Mouse (Mus musculus) macrophage (primary cell): ENCODE measurements around the gene Cadm1. TPM values are rescaled to one million over a fixed set of nuclear protein-coding genes. Genes with fewer than 3 reads are reported as not detected.
A peak's percentile ranks its signal among the peaks of the same experiment; 100 is the strongest.

Source experiments
- H3K27ac ChIP-seq: fragments of 350-480 bp; formaldehyde crosslinking; 2 replicates; pipeline ENCODE4 v1.9.0; 2021
- H3K36me3 ChIP-seq: fragments of 350-480 bp; formaldehyde crosslinking; 2 replicates; pipeline ENCODE4 v1.9.0; 2021; ENCODE audit errors: inconsistent target
- H3K4me3 ChIP-seq: fragments of 350-480 bp; formaldehyde crosslinking; 2 replicates; pipeline ENCODE4 v1.9.0; 2021; ENCODE audit errors: inconsistent target
- H3K79me2 ChIP-seq: fragments of 350-480 bp; formaldehyde crosslinking; 2 replicates; pipeline ENCODE4 v1.9.0; 2021; ENCODE audit errors: inconsistent target
- WGBS: methylation state at CpG from one replicate; pipeline ENCODE4 v1.1.7; 2026; ENCODE audit warnings: inconsistent platforms; ENCODE audit not compliant: missing documents; 5-methylcytosine and 5-hydroxymethylcytosine counted together
- polyA plus RNA-seq: library from polyadenylated mRNA; stranded (reverse); fragments of 250-400 nt; gene quantifications from 3 replicates; pipeline ENCODE4 v1.2.4, GENCODE M21; 2018; ENCODE audit warnings: inconsistent platforms

The Cadm1 gene
- polyA plus RNA-seq, 1 experiment from 2014 or later, result 31.2 TPM

DNA sequence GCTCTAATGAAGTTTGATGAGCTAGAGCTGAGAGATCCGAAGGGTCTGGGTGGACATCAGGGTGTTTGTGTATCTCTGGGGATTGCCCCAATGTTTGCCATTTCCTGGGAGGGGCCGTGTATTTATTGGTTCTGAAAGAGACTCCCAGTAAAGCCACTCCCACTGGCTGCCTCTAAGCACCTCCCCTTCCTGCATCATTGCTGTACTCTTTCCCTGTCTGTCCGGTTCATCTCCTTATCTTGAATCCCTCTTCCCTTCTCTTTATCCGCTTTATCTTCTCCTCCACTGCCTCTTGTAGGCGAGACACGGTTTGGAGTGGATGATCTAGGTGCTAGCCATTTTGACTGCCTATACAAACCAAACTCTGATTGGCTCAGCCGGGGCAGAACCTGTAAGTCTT, 41.5 kb downstream of the Cadm1 start:
- no peak overlapping the region for H3K27ac ChIP-seq
- 90% methylated on average over 7 of the region's 7 CpGs for WGBS
- peaks cover 21% of the 10 kb centered on the region for H3K79me2 ChIP-seq
- H3K36me3 ChIP-seq, result no peaks in the 10 kb centered on the region
- no peak overlapping the region for H3K4me3 ChIP-seq

DNA sequence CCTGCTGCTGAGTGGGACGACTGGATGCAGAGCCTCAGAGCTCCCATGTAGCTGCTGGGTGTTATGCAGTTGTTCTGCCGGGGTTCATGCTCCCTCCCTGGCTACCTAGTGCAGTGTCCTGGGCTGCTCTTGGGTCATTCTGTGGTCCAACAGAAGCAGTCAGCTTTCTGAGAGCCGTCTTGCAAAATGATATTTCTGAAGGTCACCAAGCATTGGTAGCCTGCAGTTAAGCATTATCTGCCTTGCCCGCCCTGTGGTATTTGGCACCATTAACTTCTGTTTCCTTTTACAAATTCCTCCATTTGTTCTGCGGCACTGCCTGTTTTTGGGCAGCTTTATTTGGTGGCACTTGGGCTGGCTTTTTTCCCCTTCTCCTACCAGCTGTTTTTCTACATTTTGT, 42.2 kb downstream of the Cadm1 start:
- no peaks in the 10 kb centered on the region for H3K36me3 ChIP-seq
- WGBS, result 56% methylated on average over 5 of the region's 5 CpGs
- H3K79me2 ChIP-seq, result peaks cover 18% of the 10 kb centered on the region; the same call in 1 of the 2 replicates
- H3K4me3 ChIP-seq, result no peak overlapping the region
- no peak overlapping the region for H3K27ac ChIP-seq

DNA sequence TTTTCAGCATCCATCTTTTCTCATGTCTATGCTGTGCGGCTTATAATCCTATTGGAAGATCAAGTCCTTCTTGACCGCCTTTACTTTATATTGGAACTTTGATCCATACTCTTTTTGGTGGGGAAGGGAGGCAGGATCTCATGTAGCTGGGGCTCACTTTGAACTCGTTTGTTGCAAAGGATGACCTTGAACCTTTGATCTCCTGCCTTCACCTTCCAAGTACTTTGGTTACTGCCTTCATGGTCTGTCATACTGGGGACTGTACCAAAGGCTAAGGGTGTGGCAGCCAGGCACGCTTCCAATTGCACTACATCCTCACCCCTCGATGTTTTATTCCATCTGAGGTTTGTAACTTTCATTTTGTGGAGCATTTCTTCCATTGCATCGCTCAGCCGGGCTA, 43.5 kb downstream of the Cadm1 start:
- no peak overlapping the region for H3K27ac ChIP-seq
- H3K4me3 ChIP-seq, result no peak overlapping the region
- peaks cover 7% of the 10 kb centered on the region; the same call in 1 of the 2 replicates for H3K79me2 ChIP-seq
- WGBS, result 90% methylated on average over 7 of the region's 7 CpGs
- H3K36me3 ChIP-seq, result no peaks in the 10 kb centered on the region

DNA sequence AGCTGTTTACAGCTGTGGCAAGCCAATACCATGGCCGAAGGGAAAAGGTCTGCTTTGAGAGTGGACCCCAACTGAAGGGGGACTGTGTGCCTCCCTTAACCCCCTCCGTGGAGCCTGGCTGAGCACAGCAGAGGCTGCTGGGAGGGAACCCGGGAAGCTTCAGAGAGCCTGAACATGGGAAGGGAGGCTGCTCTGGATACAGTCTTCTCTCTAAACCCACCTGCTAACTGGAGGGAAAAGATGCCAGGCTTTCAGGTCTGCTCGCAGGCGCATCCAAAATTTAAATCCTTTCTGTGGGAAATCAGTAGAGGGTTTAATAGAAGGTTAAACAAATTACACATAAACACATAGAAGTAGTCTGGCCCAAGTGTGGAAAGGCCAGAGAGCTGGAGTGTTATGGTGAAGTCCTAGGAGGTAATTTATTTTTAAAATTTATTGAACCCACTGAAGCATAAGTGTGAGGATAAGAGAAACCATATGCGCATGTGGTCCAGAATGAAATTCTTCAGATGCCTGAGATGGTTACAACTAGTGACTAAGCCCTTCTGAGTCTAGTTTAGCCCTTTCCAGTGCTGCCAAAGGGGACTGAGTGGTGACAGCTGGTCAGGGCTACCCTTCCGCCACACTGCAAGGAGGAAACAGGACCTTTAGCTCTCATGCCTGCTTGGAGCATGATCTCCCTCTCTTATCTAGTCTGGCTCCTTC, 44.9 kb downstream of the Cadm1 start:
- no peak overlapping the region for H3K4me3 ChIP-seq
- H3K27ac ChIP-seq, result no peak overlapping the region
- WGBS, result 87% methylated on average over 7 of the region's 7 CpGs
- peaks cover 15% of the 10 kb centered on the region; the same call in 1 of the 2 replicates for H3K79me2 ChIP-seq
- no peaks in the 10 kb centered on the region for H3K36me3 ChIP-seq

DNA sequence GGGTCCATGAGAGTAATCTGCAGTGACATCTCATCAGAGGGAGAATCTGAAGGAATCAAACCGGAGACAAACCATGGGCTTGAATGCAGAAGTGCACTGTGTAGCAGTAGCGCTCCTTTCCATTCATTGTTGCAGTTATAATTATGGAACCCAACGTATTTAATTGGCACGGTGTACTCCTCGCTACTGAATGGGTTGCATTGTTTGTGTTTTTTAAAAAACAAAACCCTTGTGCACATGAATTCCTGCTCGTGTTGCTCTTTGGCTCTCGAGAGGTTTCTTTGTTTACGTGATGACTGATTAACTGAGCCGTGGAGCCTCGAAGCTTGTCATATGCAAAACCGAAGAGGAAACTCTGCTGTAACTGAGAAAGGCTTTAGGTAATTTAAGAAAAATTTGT, 45.8 kb downstream of the Cadm1 start:
- Histone ChIP-seq H3K36me3 (no peaks in the 10 kb centered on the region), H3K4me3 (no peak overlapping the region), H3K27ac (no peak overlapping the region), H3K79me2 (peaks cover 18% of the 10 kb centered on the region; the same call in 1 of the 2 replicates)
- WGBS, result 93% methylated on average over 11 of the region's 11 CpGs

DNA sequence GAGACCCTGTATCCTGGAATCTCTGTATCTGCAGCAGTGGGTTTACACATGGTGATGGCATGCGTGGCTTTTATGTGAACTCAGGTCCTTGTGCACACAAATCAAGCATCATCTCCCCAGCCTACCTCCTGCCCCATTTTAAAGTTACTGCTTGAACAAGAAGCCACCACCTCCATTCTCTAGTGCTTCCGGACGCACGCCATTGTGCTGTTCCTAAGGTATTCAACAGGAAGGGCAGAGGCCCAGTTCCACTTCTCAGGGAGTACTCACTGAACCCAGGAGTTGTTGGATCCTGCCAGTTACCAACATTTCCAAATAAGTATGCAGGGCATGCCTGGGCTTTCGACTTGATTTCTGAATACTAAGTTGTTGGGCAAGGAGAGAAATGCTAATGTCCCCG, 49.5 kb downstream of the Cadm1 start:
- no peaks in the 10 kb centered on the region for H3K36me3 ChIP-seq
- no peak overlapping the region for H3K4me3 ChIP-seq
- H3K79me2 ChIP-seq, result peaks cover 43% of the 10 kb centered on the region
- WGBS, result 96% methylated on average over 6 of the region's 6 CpGs
- H3K27ac ChIP-seq, result no peak overlapping the region

DNA sequence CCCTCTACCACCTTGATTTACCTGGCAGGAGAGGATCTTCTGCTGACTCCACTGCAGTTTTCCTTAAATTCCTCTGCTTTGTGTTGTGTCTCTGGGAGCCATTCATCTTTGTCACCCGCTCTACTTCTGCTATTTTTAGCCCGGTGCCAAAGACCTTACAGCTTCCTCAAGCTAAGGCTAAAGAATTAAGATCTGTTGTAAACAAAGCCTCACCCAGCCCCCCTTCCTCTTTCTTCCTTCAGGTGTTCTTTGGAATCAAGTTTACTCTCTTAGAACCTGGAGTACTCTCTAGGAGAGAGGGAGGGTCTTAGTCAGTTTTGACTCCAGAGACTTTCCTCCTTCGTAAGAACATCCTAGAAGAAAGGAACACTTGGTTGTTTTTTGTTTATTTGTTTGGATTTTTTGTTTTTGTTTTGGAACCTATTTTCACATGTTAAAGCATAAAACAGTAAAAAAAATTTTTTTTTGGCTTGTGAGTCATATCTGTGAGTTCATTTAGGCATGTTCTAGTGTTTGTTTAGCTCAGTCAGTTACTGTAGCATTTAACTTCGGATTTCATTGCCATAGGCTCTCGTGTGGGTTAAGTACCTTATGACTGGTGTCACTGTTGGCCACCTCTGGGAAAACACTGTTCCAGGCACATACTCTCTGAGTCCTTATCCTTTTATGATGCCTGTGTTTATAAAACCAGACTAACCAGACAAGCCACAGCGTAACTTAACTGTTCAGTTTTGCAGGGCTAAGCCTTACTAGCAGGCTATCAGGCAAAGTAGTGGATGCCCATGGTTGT, 51.8 kb downstream of the Cadm1 start:
- Histone ChIP-seq H3K27ac (no peak overlapping the region), H3K4me3 (no peak overlapping the region), H3K79me2 (peaks cover 55% of the 10 kb centered on the region), H3K36me3 (no peaks in the 10 kb centered on the region)
- 64% methylated on average over 6 of the region's 6 CpGs for WGBS

DNA sequence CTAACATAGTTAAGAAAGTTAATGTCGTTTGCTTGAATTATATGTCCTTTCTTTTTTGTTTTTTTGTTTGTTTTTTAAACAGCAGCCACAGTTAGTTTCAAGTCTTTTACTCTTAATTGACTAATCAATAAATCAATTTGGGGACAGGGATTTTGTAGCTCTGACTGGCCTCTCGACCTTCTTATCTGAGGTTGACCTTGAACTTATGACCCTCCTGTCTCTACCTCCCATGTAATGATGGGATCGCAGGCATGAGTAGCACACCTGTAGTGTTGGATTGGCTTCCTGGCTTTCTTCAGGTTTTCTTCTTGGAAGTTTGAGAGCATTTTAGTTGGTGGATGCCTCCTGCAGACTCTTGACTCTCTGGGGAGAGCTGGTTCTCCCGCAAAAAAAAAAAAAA, 53.3 kb downstream of the Cadm1 start:
- Histone ChIP-seq H3K79me2 (peaks cover 69% of the 10 kb centered on the region), H3K27ac (no peak overlapping the region), H3K4me3 (no peak overlapping the region), H3K36me3 (no peaks in the 10 kb centered on the region)
- WGBS, result 86% methylated on average over 3 of the region's 4 CpGs

DNA sequence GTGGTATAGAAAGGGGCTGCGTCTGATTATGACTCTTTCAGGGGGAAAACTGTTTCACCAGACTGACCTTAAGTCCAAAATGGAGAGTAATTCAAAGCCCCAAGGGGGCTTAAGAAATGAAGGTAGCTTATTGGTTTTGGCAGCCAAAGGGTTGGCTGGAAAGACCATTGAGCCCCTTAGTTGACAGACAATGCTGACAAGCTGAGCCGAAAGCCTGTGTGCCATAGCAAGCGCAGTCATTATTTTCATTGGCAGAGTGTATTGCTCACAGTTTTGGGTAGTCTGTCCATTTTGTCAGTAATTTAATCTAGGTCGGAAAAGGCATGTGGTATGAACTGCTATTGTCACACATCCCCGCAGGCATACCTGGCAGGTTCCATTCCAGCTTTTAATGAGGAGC, 56.2 kb downstream of the Cadm1 start:
- Histone ChIP-seq H3K27ac (no peak overlapping the region), H3K36me3 (no peaks in the 10 kb centered on the region), H3K79me2 (peaks cover 81% of the 10 kb centered on the region), H3K4me3 (no peak overlapping the region)
- 89% methylated on average over 5 of the region's 5 CpGs for WGBS

DNA sequence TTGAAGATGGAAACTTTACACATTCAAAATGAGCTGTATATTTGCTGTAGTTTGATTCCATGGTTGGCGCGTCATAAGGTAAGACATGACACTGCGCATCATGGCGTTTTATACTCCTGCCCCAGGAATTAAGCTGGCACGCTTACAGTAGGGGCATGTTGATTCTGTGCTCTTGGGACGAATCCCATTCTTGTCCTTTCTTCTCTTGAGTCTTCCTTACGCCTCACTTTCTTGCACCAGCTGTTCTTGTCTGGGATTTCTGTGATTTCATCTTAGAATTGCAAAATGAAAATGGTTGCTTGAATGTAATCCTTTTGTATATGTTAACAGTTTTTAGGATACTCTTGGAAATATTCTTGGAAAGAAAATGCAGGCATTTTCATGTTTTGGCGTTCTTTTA, 56.9 kb downstream of the Cadm1 start:
- Histone ChIP-seq H3K36me3 (no peaks in the 10 kb centered on the region), H3K79me2 (peaks cover 84% of the 10 kb centered on the region), H3K27ac (no peak overlapping the region), H3K4me3 (no peak overlapping the region)
- 95% methylated on average over 8 of the region's 8 CpGs for WGBS

DNA sequence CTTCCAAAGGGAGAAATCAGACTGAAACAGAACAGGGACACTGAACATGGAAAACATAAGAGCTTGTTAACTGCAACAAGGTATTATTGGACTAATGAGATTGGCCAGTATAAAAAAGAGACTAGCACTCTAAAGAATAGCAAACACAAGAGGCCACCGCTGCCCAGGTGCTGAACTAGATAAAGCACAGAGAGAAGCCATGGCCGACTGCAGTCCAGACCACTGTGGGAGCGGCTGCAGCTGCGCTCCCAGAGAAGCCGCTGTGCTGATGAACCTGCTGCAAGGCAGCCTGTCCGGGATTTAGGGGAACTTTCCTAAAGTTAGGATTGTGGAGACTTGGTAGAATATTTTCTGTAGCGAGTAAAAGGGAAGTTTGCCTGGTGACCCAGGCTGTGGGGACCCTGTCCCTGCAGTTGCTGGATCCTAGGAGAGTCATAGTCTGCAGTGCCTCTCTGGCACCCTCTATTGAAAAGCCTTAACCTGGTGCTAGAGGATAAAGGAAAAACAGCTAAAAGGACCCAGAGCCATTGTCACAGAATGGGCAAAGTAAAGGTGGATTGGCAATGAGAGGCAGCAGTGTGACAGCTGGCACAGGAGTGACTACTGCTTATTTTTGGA, 57.7 kb downstream of the Cadm1 start:
- H3K79me2 ChIP-seq, result peaks cover 84% of the 10 kb centered on the region
- H3K27ac ChIP-seq, result no peak overlapping the region
- no peak overlapping the region for H3K4me3 ChIP-seq
- WGBS, result 46% methylated on average over 7 of the region's 7 CpGs
- no peaks in the 10 kb centered on the region for H3K36me3 ChIP-seq

DNA sequence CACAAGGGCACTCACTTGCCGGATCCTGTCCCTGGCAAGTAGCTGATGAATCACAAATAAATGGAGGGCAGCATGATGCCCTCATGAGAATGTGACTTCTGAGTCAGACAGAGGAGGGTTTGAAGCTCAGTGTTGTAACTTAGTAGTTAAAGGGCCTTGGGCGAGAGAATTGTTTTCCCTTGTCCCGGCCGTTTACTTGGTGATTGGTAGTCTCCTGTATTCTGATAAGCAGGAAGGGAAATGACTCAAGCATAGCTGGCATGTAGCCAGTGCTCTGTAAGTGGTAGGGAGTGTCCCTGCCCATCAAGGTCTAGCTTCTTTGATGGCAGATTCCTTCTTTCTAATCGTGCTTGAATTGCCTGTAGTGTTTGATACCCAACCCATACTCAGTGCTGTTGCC, 59.9 kb downstream of the Cadm1 start:
- peaks cover 87% of the 10 kb centered on the region for H3K79me2 ChIP-seq
- H3K4me3 ChIP-seq, result no peak overlapping the region
- H3K27ac ChIP-seq, result peak overlapping the region; percentile 52
- no peaks in the 10 kb centered on the region for H3K36me3 ChIP-seq
- WGBS, result 30% methylated on average over 5 of the region's 5 CpGs

DNA sequence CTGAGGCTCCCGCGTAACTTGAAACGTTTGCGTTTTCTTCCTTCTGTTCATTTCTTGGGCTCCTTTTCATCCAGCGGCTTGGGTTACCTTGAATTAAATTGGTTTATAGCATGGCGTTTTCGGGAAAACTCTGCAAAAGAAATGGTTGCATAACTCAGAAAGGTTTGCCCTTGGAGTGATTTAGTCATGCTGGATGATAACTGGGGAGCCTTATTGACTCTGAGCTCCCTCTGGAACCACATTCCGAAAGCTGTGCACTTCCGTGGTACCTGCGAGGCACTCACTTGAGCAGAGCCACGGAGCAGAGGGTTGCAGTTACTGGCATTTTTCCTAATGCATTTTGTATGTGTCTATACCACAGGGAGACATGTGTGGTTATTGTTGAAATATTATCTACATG, 71.6 kb downstream of the Cadm1 start:
- H3K36me3 ChIP-seq, result no peaks in the 10 kb centered on the region
- 94% methylated on average over 11 of the region's 11 CpGs for WGBS

DNA sequence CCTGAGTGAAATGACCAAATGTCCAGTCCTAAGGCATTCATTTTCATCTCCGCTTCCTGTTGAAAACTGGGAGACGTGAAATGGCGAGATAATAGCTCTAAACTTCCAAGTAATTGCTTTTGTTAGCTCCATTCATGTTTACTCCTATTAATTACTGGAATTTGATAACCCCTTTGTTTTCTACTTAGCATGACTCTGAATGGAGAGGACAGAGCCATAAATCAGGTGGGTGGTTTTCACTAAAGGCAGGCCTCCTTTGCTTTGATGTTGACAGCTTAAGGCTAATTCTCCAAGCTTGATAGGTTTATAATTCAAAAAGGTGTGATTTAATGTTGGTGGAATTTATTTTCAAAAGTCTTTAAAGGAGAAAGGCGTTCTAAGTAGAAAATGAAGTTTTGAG, 74.0 kb downstream of the Cadm1 start:
- Histone ChIP-seq H3K36me3 (no peaks in the 10 kb centered on the region), H3K79me2 (peaks cover 59% of the 10 kb centered on the region), H3K4me3 (no peak overlapping the region), H3K27ac (no peak overlapping the region)
- WGBS, result 90% methylated on average over 4 of the region's 4 CpGs

More for the DNA sequence above, 71.6 kb downstream of the Cadm1 start:
- Histone ChIP-seq H3K27ac (no peak overlapping the region), H3K4me3 (no peak overlapping the region), H3K79me2 (peaks cover 60% of the 10 kb centered on the region)

DNA sequence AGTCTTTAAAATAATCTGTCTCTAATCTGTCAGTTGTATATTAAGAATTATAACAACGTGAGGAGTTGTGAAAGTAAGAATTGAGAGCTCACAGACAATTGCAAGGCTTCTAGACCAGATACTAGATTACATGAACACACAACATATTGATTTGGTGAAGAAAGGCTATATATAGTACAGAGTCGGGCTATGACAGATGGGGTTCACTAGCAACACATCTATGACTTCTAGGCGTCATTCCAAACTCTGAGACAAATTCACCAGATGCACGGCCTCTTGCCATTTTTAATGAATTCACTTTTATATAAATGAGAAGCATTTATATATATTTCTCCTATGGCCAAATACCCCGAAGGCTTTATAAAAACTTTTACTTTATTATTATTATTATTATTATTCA, 75.7 kb downstream of the Cadm1 start:
- Histone ChIP-seq H3K27ac (no peak overlapping the region), H3K36me3 (no peaks in the 10 kb centered on the region), H3K79me2 (peaks cover 69% of the 10 kb centered on the region), H3K4me3 (no peak overlapping the region)
- WGBS, result 86% methylated on average over 5 of the region's 5 CpGs
